Mouse (Mus musculus): ENCODE measurements at regions not wholly inside any gene's neighbourhood (a gene's known extent, or its start where the extent isn't known, plus 50 kb on each side); places are given as distances from the start of the nearest gene placed in this dataset.

GRCm38 (mm10) chr13:106514510-106515169 lies 422.1 kb downstream of the Ipo11 start:
- TF ChIP-seq POLR2A (IDR thresholded peaks at IDR 0.05; ENCODE audit: insufficient read depth, low read depth, low read length) = no peak
- TF ChIP-seq CTCF (IDR thresholded peaks at IDR 0.05; ENCODE audit: insufficient read depth, low read depth, low read length) = no peak
